Mouse (Mus musculus) embryonic facial prominence, embryonic 10.5 days (tissue): Measurements from ENCODE around the gene Tnfrsf18. TPM values are rescaled to one million over a fixed set of nuclear protein-coding genes. Genes with fewer than 3 reads are reported as not detected.

ENCODE experiments used
- DNase-seq: peaks from one replicate; pipeline ENCODE4 v3.0.0-alpha.2; 2017; ENCODE audit warnings: low spot score
- H3K27ac ChIP-seq: fragments of 300-500 bp; sonication (generic); replicated peaks from 2 replicates; pipeline ENCODE4 v1.5.1; 2016; ENCODE audit warnings: mild to moderate bottlenecking
- H3K27me3 ChIP-seq: fragments of 300-500 bp; sonication (generic); replicated peaks from 2 replicates; pipeline ENCODE4 v1.6.1; 2016; ENCODE audit warnings: low read depth, mild to moderate bottlenecking; ENCODE audit not compliant: poor library complexity, severe bottlenecking
- H3K36me3 ChIP-seq: fragments of 300-500 bp; sonication (generic); replicated peaks from 2 replicates; pipeline ENCODE4 v1.6.1; 2016; ENCODE audit warnings: mild to moderate bottlenecking, moderate library complexity
- H3K4me1 ChIP-seq: fragments of 300-500 bp; sonication (generic); 2 replicates; pipeline ENCODE4 v1.6.1; 2016
- H3K4me3 ChIP-seq: fragments of 300-500 bp; sonication (generic); 2 replicates; pipeline ENCODE4 v1.5.1; 2016; ENCODE audit warnings: mild to moderate bottlenecking, moderate library complexity
- H3K9me3 ChIP-seq: fragments of 300-500 bp; sonication (generic); 2 replicates; pipeline ENCODE4 v1.6.1; 2016; ENCODE audit warnings: mild to moderate bottlenecking
- WGBS: fragments of 180-500 bp; shearing (Covaris S2); methylation state at CpG from one replicate; pipeline ENCODE4 v1.1.7; 2016; 5-methylcytosine and 5-hydroxymethylcytosine counted together
- microRNA counts: library from miRNA; unstranded; fragments of <30 nt; microRNA quantifications from one replicate; lab custom pipeline; 2017
- microRNA-seq: library from miRNA; unstranded; fragments of <30 nt; microRNA quantifications from one replicate; pipeline ENCODE4, GENCODE M21; 2017
- polyA plus RNA-seq: library from polyadenylated mRNA; unstranded; fragments of >200 nt; fragmentation: Nextera tagmentation; extraction: Ambion mirVana; gene quantifications from 2 replicates; pipeline ENCODE4 v1.2.1, GENCODE M21; 2016

Tnfrsf18 gene
- polyA plus RNA-seq, 1 experiment from 2014 or later: 1.4 TPM

- Histone ChIP-seq H3K4me1 (peaks cover 14% of the 10 kb centered on the region), H3K36me3 (no peaks in the 10 kb centered on the region), H3K9me3 (no peaks in the 10 kb centered on the region), H3K4me3 (no peak overlapping the region), H3K27me3 (no peaks in the 10 kb centered on the region), H3K27ac (peak overlapping the region; percentile 45; the same call in 1 of the 2 replicates)
- no peak for DNase-seq
- 85% methylated on average over 9 of the region's 9 CpGs for WGBS
These were observed 38.5 kb downstream of the Tnfrsf18 start for GRCm38 (mm10) chr4:156064510-156064897.

GRCm38 (mm10) chr4:156065156-156065894 lies 39.4 kb downstream of the Tnfrsf18 start:
- Histone ChIP-seq H3K4me3 (no peak overlapping the region), H3K27me3 (no peaks in the 10 kb centered on the region), H3K27ac (no peak overlapping the region), H3K9me3 (no peaks in the 10 kb centered on the region), H3K36me3 (no peaks in the 10 kb centered on the region), H3K4me1 (peaks cover 20% of the 10 kb centered on the region)
- 86% methylated on average over 10 of the region's 10 CpGs for WGBS
- DNase-seq: no peak

GRCm38 (mm10) chr4:156067256-156067949 lies 41.4 kb downstream of the Tnfrsf18 start:
- DNase-seq: no peak
- Histone ChIP-seq H3K4me1 (peaks cover 26% of the 10 kb centered on the region), H3K27me3 (no peaks in the 10 kb centered on the region), H3K4me3 (no peak overlapping the region), H3K9me3 (no peaks in the 10 kb centered on the region), H3K27ac (no peak overlapping the region), H3K36me3 (no peaks in the 10 kb centered on the region)
- WGBS: 74% methylated on average over 5 of the region's 5 CpGs

- no peak overlapping the region for H3K4me3 ChIP-seq
- WGBS: 78% methylated on average over 8 of the region's 8 CpGs
- H3K9me3 ChIP-seq: no peaks in the 10 kb centered on the region
- peak; percentile 18 for DNase-seq
- H3K27me3 ChIP-seq: no peaks in the 10 kb centered on the region
- peak overlapping the region; percentile 72 for H3K27ac ChIP-seq
- no peaks in the 10 kb centered on the region for H3K36me3 ChIP-seq
- H3K4me1 ChIP-seq: peaks cover 21% of the 10 kb centered on the region
These were observed 43.7 kb downstream of the Tnfrsf18 start for GRCm38 (mm10) chr4:156069701-156070100.

- Histone ChIP-seq H3K36me3 (no peaks in the 10 kb centered on the region), H3K27ac (peak overlapping the region; percentile 72), H3K27me3 (no peaks in the 10 kb centered on the region), H3K4me1 (peaks cover 21% of the 10 kb centered on the region), H3K9me3 (no peaks in the 10 kb centered on the region), H3K4me3 (peak overlapping the region; percentile 17; the same call in 1 of the 2 replicates)
- 34% methylated on average over 6 of the region's 6 CpGs for WGBS
- DNase-seq: peak; percentile 13
These were observed 44.3 kb downstream of the Tnfrsf18 start for GRCm38 (mm10) chr4:156070276-156070675.

- H3K27ac ChIP-seq: peak overlapping the region; percentile 72
- no peaks in the 10 kb centered on the region for H3K9me3 ChIP-seq
- WGBS: 33% methylated on average over 2 of the region's 2 CpGs
- peaks cover 21% of the 10 kb centered on the region for H3K4me1 ChIP-seq
- peak overlapping the region; percentile 17; the same call in 1 of the 2 replicates for H3K4me3 ChIP-seq
- H3K36me3 ChIP-seq: no peaks in the 10 kb centered on the region
- H3K27me3 ChIP-seq: no peaks in the 10 kb centered on the region; the same call in 1 of the 2 replicates
- DNase-seq: peak; percentile 31
These were observed 44.8 kb downstream of the Tnfrsf18 start for GRCm38 (mm10) chr4:156070716-156071115.

- Histone ChIP-seq H3K9me3 (no peaks in the 10 kb centered on the region), H3K36me3 (no peaks in the 10 kb centered on the region), H3K27ac (peak overlapping the region; percentile 82), H3K27me3 (peaks cover 25% of the 10 kb centered on the region), H3K4me1 (peaks cover 25% of the 10 kb centered on the region), H3K4me3 (peak overlapping the region; percentile 63)
- DNase-seq: no peak
- WGBS: 9% methylated on average over 8 of the region's 8 CpGs
These were observed 51.0 kb downstream of the Tnfrsf18 start for GRCm38 (mm10) chr4:156076911-156077382.

GRCm38 (mm10) chr4:156077499-156078301 lies 51.7 kb downstream of the Tnfrsf18 start:
- WGBS: 1% methylated on average over 58 of the region's 58 CpGs
- DNase-seq: peak; percentile 75
- Histone ChIP-seq H3K4me1 (peaks cover 32% of the 10 kb centered on the region), H3K27me3 (peaks cover 25% of the 10 kb centered on the region), H3K4me3 (peak overlapping the region; percentile 63), H3K27ac (peak overlapping the region; percentile 82), H3K9me3 (no peaks in the 10 kb centered on the region), H3K36me3 (no peaks in the 10 kb centered on the region)

MicroRNAs within 50 kb of the gene (microRNA counts, 519-probe panel; counts per million panel counts)
- microRNA mmu-miR-200a (lab: Ali Mortazavi, UCI) (3,273 counts per million, percentile 71 among the panel's probes with 10 or more counts), microRNA mmu-miR-200b (lab: Ali Mortazavi, UCI) (5,145 counts per million, percentile 88 among the panel's probes with 10 or more counts), microRNA mmu-miR-429 (lab: Ali Mortazavi, UCI) (5,474 counts per million, percentile 91 among the panel's probes with 10 or more counts)

Small RNA genes within 50 kb of the gene (microRNA-seq; reads per million reads assigned to microRNA genes)
- gene Mir200a (458 reads per million, percentile 68 among the genes with 10 or more reads in this experiment), gene Mir200b (2,041 reads per million, percentile 81 among the genes with 10 or more reads in this experiment), gene Mir429 (7,204 reads per million, percentile 91 among the genes with 10 or more reads in this experiment)

Other genes with a start within 250 kb of the Tnfrsf18 start
- 0.59 and 0.61 TPM in 2 replicates for gene Tmem88b, start 240.3 kb upstream of the Tnfrsf18 start, polyA plus RNA-seq
- gene Ankrd65, start 235.7 kb upstream of the Tnfrsf18 start, polyA plus RNA-seq: 0.20 TPM in 1 of 2 replicates, not detected in the other
- gene Mrpl20, start 223.3 kb upstream of the Tnfrsf18 start, polyA plus RNA-seq: 254 and 259 TPM in 2 replicates
- 179 and 187 TPM in 2 replicates for gene Ccnl2, start 213.7 kb upstream of the Tnfrsf18 start, polyA plus RNA-seq
- 170 and 178 TPM in 2 replicates for gene Aurkaip1, start 194.9 kb upstream of the Tnfrsf18 start, polyA plus RNA-seq
- 43.6 and 43.9 TPM in 2 replicates for gene Mxra8, start 186.5 kb upstream of the Tnfrsf18 start, polyA plus RNA-seq
- gene Dvl1, start 178.8 kb upstream of the Tnfrsf18 start, polyA plus RNA-seq: 4.3 and 5.0 TPM in 2 replicates
- gene Tas1r3, start 162.8 kb upstream of the Tnfrsf18 start, polyA plus RNA-seq: 0.29 and 0.43 TPM in 2 replicates
- gene Cptp, start 156.7 kb upstream of the Tnfrsf18 start, polyA plus RNA-seq: 18.6 and 19.4 TPM in 2 replicates
- gene Ints11, start 156.6 kb upstream of the Tnfrsf18 start, polyA plus RNA-seq: 97.9 and 109 TPM in 2 replicates
- 50.1 and 52.7 TPM in 2 replicates for gene Pusl1, start 134.4 kb upstream of the Tnfrsf18 start, polyA plus RNA-seq
- 24.1 and 28.0 TPM in 2 replicates for gene Acap3, start 134.3 kb upstream of the Tnfrsf18 start, polyA plus RNA-seq
- gene Ube2j2, start 82.3 kb upstream of the Tnfrsf18 start, polyA plus RNA-seq: 146 and 151 TPM in 2 replicates
- gene C1qtnf12, start 63.8 kb upstream of the Tnfrsf18 start, polyA plus RNA-seq: 22.7 and 23.6 TPM in 2 replicates
- 12.7 and 15.7 TPM in 2 replicates for gene B3galt6, start 33.5 kb upstream of the Tnfrsf18 start, polyA plus RNA-seq
- 132 and 138 TPM in 2 replicates for gene Sdf4, start 33.3 kb upstream of the Tnfrsf18 start, polyA plus RNA-seq
- 1.1 and 1.4 TPM in 2 replicates for gene Tnfrsf4, start 12.3 kb upstream of the Tnfrsf18 start, polyA plus RNA-seq
- 0.69 and 0.95 TPM in 2 replicates for gene Ttll10, start 33.2 kb downstream of the Tnfrsf18 start, polyA plus RNA-seq
- 73.9 and 76.9 TPM in 2 replicates for gene 9430015G10Rik, start 83.8 kb downstream of the Tnfrsf18 start, polyA plus RNA-seq
- 0.70 and 0.89 TPM in 2 replicates for gene Rnf223, start 104.3 kb downstream of the Tnfrsf18 start, polyA plus RNA-seq
- gene Agrn, start 171.3 kb downstream of the Tnfrsf18 start, polyA plus RNA-seq: 59.0 and 61.7 TPM in 2 replicates
- 0.34 and 0.47 TPM in 2 replicates for gene Isg15, start 174.7 kb downstream of the Tnfrsf18 start, polyA plus RNA-seq
- 2.2 and 2.7 TPM in 2 replicates for gene AW011738, start 177.1 kb downstream of the Tnfrsf18 start, polyA plus RNA-seq
- 0.60 and 0.65 TPM in 2 replicates for gene Perm1, start 189.7 kb downstream of the Tnfrsf18 start, polyA plus RNA-seq
- gene Plekhn1, start 208.7 kb downstream of the Tnfrsf18 start, polyA plus RNA-seq: 22.5 and 23.9 TPM in 2 replicates
- gene Noc2l, start 209.8 kb downstream of the Tnfrsf18 start, polyA plus RNA-seq: 110 and 120 TPM in 2 replicates
- gene Samd11, start 229.5 kb downstream of the Tnfrsf18 start, polyA plus RNA-seq: 1.2 and 1.6 TPM in 2 replicates